Mouse (Mus musculus) cerebellum, postnatal 36 days (tissue): ENCODE data around the gene 0610009B22Rik.
"Not testable (repeated sequence)": the region's sequence is repeated elsewhere in the genome, so short reads cannot be mapped to it uniquely, and the experiment has no call there.

Experiments
- DNase-seq, 2 experiments: peaks; one replicate each; pipeline ENCODE4 v3.0.0; 2021 to 2022; ENCODE audit warnings: mixed read lengths in 2 of 2

0610009B22Rik gene

GRCm38 (mm10) chr11:51688330-51689328 lies at the start of gene 0610009B22Rik:
TSS of gene 0610009B22Rik (minus strand) at chr11:51688874.
- DNase-seq: peak; percentile 100

GRCm38 (mm10) chr11:51734218-51734617 lies 45.5 kb upstream of the 0610009B22Rik start:
- DNase-seq: not testable (repeated sequence)

- no peak for DNase-seq
Observed at GRCm38 (mm10) chr11:51732883-51733282, 44.2 kb upstream of the 0610009B22Rik start.

GRCm38 (mm10) chr11:51721066-51721465 lies 32.4 kb upstream of the 0610009B22Rik start:
- no peak for DNase-seq

DNA sequence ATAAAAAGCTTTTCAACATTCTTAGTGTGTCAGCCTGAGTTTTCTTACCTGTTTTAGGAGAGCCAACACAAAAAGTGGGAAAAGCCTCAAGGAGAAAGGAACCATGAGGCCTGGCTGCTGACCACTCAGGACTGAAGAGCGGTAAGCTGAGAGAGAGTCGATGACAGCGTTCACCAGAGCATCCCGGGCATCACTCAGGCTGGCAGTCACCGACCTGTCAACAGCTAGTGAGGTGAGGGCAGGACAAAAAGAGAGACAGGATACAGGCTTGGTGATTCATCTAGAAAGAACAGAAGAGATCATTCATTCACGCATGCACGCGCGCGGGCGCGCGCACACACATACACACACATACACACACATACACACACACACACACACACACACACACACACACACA lies 18.4 kb upstream of the 0610009B22Rik start:
- no peak for DNase-seq

GRCm38 (mm10) chr11:51706451-51706850 lies 17.8 kb upstream of the 0610009B22Rik start:
- no peak for DNase-seq

- peak in 1 of 2 experiments; percentile 7 for DNase-seq
Observed at GRCm38 (mm10) chr11:51703379-51703998, 14.8 kb upstream of the 0610009B22Rik start.

DNA sequence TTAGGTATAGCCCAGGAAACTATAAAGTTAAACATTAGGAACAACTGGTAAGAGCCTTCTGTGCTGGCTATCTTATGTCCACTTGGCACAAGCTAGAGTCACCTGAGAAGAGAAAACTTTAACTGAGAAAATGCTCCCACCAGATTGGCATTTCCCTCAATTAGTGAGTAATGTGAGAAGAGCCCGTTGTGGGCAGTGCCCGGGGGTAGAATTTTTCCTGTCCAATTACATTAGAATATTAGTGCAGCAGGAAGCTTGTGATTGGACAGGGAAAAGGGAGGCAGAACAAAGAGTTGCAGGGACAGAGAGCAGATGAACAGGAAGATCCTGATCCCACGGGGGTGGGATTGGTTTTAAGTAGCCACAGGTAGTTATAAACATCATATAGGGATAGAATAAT lies 14.2 kb upstream of the 0610009B22Rik start:
- no peak for DNase-seq

DNA sequence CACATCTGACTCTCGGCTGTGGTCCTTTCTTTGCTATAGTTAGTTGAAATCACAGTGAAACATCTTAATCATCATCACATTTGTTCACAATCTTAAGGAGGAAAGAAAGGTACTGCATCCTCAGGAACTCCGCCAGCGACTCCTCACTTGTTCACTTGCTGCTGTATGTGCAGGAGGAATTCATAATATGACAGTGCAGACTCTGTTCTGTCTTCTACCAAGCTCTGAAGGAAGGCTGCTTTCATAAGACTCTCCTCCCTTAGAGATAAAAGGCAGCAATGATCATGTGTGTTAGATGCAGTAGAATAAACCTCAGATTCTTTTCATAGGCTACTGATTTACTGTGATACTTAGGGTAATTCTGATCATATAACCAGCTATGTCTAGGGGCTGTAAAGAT lies 6.3 kb upstream of the 0610009B22Rik start:
- DNase-seq: no peak

DNA sequence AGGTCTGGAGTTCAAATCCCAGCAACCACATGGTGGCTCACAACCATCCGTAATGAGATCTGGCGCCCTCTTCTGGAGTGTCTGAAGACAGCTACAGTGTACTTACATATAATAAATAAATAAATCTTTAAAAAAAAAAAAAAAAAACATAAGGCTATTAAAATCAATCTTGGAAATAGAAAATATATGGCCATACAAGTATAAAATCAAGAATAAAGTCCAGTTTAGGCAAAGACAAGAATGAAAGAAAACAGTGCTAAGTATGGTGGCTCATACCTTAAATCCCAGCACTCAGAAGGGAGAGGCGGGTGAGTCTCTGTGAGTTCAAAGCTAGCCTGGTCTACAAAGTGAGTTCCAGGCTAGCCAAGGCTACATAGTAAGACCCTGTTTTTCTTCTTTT lies 1.9 kb upstream of the 0610009B22Rik start:
- not testable (repeated sequence) for DNase-seq

GRCm38 (mm10) chr11:51689343-51689742 lies 669 bp upstream of the 0610009B22Rik start:
- DNase-seq: no peak

GRCm38 (mm10) chr11:51681976-51682374 lies 6.7 kb downstream of the 0610009B22Rik start:
- DNase-seq: no peak

DNA sequence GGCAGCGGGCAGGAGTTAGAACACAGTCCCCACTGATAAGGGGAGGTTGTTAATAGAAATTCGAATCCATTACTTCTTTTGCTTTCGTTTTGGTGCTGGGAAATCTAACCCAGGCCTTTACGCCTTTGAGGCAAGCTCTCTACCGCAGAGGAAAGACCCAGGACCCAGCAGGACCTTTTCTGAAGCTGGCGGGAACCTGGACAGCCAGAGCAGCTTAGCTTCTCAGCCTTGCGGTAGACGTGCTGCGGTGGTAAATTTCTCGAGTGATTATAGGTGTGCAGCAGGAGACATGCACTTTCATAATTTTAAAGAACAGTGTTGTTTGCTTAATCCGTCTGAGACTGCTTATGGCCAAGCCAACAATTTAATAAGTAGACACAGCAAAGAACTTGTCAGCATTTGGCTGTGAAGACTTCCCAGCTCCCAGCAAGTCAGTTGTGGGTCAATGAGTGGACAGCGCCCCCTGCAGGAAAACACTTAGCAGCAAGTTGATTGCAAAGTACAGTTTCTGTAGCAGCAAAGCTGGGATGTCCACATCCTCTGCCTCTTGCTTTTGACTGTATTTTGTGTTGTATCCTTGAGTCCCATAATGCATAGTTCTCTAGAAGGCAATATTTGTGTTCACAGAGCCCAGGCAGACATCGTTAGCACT lies 7.2 kb downstream of the 0610009B22Rik start:
- peak; percentile 86 to 90 for DNase-seq

DNA sequence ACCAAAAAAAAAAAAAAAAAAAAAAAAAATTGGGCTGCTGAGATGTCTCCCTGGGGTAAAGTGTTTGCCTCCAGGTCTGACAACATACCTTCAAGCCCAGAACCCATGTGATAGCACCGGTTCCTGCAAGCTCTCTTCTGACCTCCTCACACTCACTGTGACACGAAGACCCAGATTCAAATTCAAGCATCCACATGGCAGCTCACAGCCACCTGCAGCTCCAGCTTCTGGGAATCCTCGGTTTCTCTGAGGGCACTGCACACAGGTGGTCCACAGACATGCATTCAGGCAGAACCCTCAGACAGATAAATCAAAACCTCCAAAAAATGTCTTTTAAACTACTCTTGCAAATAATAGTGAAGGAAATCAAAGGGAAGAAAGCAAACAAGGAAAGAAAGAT lies 9.2 kb downstream of the 0610009B22Rik start:
- DNase-seq: no peak

GRCm38 (mm10) chr11:51677737-51678418 lies 10.8 kb downstream of the 0610009B22Rik start:
- no peak for DNase-seq

DNA sequence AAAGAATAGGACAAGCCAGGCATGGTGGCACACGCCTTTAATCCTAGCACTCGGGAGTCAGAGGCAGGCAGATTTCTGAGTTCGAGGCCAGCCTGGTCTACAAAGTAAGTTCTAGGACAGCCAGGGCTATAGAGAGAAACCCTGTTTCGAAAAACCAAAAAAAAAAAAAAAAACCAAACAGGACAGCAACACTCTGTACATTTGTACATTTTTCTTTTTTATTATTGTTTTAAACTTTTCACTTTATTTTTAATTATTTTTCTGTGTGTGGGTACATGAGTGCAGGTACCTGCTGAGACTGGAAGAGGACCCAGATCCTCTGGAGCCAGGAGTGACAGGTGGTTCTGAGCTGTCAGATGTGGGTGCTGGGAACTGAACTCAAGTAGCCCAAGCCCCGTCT lies 13.3 kb downstream of the 0610009B22Rik start:
- no peak for DNase-seq

GRCm38 (mm10) chr11:51673291-51673690 lies 15.4 kb downstream of the 0610009B22Rik start:
- DNase-seq: no peak

GRCm38 (mm10) chr11:51671376-51671775 lies 17.3 kb downstream of the 0610009B22Rik start:
- DNase-seq: no peak

DNA sequence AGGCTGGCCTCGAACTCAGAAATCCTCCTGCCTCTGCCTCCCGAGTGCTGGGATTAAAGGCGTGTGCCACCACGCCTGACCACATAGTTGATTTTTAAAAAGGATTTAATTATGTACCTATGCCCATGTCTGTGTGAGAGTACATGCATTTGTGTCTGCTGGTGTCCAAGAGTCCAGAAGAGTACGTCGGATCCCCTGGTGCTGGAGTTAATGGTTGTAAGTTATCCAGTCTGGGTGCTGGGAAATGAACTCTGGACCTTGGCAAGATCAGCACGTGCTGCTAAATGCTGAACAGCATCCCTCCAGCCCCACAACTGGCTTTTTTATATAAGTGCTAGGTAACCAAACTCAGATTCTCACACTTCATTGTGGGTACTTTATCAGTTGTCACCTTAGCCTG lies 17.8 kb downstream of the 0610009B22Rik start:
- DNase-seq: no peak

DNA sequence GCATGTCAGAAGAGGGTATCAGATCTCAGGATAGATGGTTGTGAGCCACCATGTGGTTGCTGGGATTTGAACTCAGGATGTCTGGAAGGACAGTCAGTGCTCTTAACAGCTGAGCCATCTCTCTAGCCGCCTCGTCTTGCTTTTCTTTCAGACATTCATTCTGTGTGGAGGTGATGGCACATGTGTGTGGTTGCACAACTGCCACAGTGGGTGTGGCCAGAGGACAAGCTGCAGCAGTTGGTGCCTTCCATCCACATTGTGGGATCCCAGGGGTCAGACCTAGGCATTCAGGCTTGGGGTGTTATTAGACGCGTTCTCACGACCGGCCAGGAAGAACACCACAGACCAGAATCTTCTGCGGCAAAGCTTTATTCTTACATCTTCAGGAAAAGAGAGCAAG lies 23.9 kb downstream of the 0610009B22Rik start:
- not testable (repeated sequence) for DNase-seq

- DNase-seq: no peak
Observed at GRCm38 (mm10) chr11:51662632-51663031, 26.0 kb downstream of the 0610009B22Rik start.

- no peak for DNase-seq
Observed at GRCm38 (mm10) chr11:51661867-51662365, 26.8 kb downstream of the 0610009B22Rik start.
